Mouse (Mus musculus): ENCODE results near the gene Otud7a. TPM values are rescaled to one million over a fixed set of nuclear protein-coding genes. Genes with fewer than 3 reads are reported as not detected.
A peak's percentile ranks its signal among the peaks of the same experiment; 100 is the strongest.

Gene Otud7a
- polyA plus RNA-seq, 1 experiment from 2014 or later: 2.0 TPM

DNA sequence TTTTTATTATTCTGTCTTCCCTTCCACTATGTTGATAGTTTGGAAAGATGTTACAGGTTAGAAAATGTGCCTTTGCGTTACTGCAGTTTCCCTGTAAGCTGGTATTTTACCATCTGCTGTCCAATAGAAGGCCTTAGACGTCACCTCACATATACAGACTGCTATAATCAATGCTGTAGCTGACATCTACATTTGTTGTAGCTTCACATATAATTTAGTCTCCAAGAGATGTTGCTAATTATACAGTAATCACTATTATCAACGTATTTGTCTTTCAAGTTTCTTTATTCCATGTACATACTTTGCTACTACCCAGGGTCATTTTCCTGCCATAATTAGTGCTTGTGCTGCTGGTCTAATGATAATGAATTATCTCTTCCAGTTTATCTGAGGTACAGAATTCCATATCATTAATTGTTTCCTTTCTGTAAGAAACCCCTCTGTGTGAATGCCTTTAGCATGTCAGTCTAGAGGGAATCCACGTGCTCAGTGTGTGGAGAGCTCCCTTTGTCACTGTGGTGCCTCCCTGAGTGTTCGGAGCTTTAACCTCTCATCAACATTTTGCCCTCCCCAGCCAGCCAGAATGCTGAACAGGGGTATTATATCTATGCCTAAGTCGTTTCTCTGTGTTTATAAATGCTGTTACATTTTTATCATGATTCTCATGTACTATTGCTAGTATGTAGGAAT lies 280.6 kb downstream of the Otud7a start:
- no peak overlapping the region for H3K9ac ChIP-seq (replicated peaks)
- WGBS: 64% methylated on average over 6 of the region's 6 CpGs
- H3K27me3 ChIP-seq: no peaks in the 10 kb centered on the region
- H3K4me2 ChIP-seq (replicated peaks): no peak overlapping the region
- no peak overlapping the region for H3K27ac ChIP-seq
- peak; percentile 60; the same call in 1 of the 2 replicates for ATAC-seq
- H3K4me3 ChIP-seq (replicated peaks): no peak overlapping the region
- H3K36me3 ChIP-seq: peaks cover 6% of the 10 kb centered on the region
- no peaks in the 10 kb centered on the region for H3K9me3 ChIP-seq
- H3K4me1 ChIP-seq (replicated peaks): no peaks in the 10 kb centered on the region

DNA sequence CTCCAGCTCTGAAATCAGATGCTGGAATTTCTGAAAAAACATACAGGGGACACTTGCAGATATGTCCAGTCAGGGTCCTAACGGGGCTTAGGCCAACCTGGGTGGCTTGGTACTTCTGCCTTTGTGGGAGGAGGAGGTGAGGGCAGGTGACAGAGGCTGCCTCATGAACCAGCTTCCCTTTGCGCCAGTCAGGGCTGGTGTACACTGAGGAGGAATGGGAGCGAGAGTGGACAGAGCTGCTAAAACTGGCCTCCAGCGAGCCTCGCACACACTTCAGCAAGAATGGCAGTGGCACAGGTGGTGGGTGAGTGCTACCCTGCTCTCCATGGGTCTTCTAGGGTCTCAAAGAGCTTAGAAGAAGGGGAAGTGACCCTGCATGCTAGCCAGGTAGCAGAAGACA lies 285.1 kb downstream of the Otud7a start:
- Histone ChIP-seq H3K4me3 (replicated peaks) (no peak overlapping the region), H3K27me3 (no peaks in the 10 kb centered on the region), H3K4me1 (replicated peaks) (no peaks in the 10 kb centered on the region), H3K9ac (replicated peaks) (no peak overlapping the region), H3K4me2 (replicated peaks) (no peak overlapping the region), H3K27ac (no peak overlapping the region), H3K36me3 (peaks cover 12% of the 10 kb centered on the region), H3K9me3 (no peaks in the 10 kb centered on the region)
- WGBS: 95% methylated on average over 5 of the region's 5 CpGs
- no peak for ATAC-seq

DNA sequence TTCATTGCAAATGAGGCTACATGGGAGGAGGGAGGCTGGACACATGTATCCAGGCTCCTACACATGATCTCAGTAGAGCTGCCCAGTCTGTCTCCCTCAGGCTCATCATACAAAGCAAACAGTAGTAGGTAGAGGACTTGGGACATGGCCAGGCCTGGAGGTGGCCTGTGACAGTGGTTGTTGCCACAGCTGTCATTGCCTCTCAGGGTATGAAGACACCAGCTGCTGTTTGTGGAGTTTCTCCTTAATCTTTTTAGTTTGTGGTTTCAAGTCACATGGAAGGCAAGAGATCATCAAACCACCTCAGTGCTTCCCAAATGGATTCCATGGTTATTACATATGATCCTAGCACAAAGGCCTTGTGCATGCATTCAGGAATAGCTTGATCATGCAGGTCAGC lies 285.5 kb downstream of the Otud7a start:
- H3K4me3 ChIP-seq (replicated peaks): no peak overlapping the region
- ATAC-seq: no peak
- H3K9me3 ChIP-seq: no peaks in the 10 kb centered on the region

DNA sequence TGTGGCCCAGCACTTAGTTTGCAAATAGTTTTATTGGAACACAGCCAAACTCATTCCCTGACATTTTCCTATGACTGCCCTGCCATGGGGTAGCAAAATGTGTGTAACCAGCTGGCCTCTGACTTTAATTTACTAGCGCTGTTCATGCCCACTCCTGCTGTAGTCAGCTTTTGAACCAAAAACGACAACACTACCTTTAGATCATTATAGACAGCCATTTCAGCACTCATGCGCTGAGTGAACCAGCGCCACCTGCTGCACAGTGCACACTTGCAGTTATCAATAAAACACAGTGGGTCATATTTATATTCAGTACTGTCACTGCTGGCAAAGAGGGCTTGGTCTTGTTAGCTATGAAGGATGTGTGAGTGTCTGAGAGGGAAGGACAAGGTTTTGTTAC lies 293.2 kb downstream of the Otud7a start:
- Histone ChIP-seq H3K36me3 (0 out of 2 replicates have a peak, but pooled peaks cover 4% of the 10 kb centered on the region), H3K27ac (no peak overlapping the region), H3K4me1 (replicated peaks) (no peaks in the 10 kb centered on the region), H3K9ac (replicated peaks) (no peak overlapping the region), H3K27me3 (no peaks in the 10 kb centered on the region), H3K4me2 (replicated peaks) (no peak overlapping the region), H3K4me3 (replicated peaks) (no peak overlapping the region), H3K9me3 (no peaks in the 10 kb centered on the region)
- ATAC-seq: peak; percentile 38
- WGBS: 61% methylated on average over 4 of the region's 4 CpGs

More for the DNA sequence above, 285.5 kb downstream of the Otud7a start:
- Histone ChIP-seq H3K36me3 (peaks cover 12% of the 10 kb centered on the region), H3K27ac (no peak overlapping the region), H3K27me3 (no peaks in the 10 kb centered on the region), H3K4me2 (replicated peaks) (no peak overlapping the region), H3K9ac (replicated peaks) (no peak overlapping the region), H3K4me1 (replicated peaks) (no peaks in the 10 kb centered on the region)

DNA sequence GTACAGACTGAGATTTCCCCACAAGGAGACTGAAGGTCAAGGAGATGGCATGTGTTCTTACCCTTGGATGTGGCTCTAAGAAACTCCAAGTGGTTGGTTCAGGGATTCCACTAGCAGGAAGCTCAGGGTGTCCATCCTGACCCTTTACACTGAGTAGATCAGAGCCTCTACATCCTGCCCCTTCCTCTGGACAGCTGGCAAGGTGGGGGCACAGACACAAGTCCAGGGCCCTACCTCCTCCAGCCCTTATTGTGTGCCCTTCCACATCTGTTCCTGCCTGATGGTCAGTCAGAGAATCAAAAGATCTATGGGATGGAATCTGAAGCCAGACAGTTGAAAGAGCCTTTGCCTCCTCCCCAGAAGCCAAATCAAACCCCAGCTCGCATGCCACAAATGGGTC lies 293.6 kb downstream of the Otud7a start:
- Histone ChIP-seq H3K27ac (no peak overlapping the region), H3K9ac (replicated peaks) (no peak overlapping the region), H3K4me1 (replicated peaks) (no peaks in the 10 kb centered on the region), H3K36me3 (0 out of 2 replicates have a peak, but pooled peaks cover 4% of the 10 kb centered on the region), H3K4me2 (replicated peaks) (no peak overlapping the region), H3K27me3 (no peaks in the 10 kb centered on the region), H3K9me3 (no peaks in the 10 kb centered on the region), H3K4me3 (replicated peaks) (no peak overlapping the region)
- peak; percentile 31; the same call in 1 of the 2 replicates for ATAC-seq
- 82% methylated on average over 1 of the region's 1 CpGs for WGBS

DNA sequence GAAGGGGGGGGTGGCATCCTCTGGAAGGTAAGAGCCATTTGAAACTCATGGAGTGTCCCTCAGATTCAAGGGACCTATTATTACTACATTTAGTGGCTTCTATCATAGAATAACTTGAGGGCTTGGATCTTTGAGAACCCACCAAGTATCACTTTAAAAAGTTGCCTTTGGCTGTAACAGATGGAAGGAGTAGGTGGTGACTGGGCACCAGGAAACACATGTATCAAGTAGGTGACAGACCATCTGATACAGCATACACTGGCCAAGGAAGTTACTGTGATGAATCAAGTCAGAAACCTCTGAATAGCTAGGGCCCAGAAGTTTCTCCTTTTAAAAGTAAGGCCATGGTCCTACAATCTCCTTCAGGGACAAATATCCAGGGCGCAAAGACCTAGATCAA lies 298.6 kb downstream of the Otud7a start:
- Histone ChIP-seq H3K4me3 (replicated peaks) (no peak overlapping the region), H3K36me3 (no peaks in the 10 kb centered on the region), H3K9me3 (no peaks in the 10 kb centered on the region), H3K27ac (no peak overlapping the region), H3K4me1 (replicated peaks) (no peaks in the 10 kb centered on the region), H3K27me3 (no peaks in the 10 kb centered on the region), H3K4me2 (replicated peaks) (no peak overlapping the region), H3K9ac (replicated peaks) (no peak overlapping the region)
- no peak for ATAC-seq
- WGBS: 92% methylated on average over 1 of the region's 1 CpGs

DNA sequence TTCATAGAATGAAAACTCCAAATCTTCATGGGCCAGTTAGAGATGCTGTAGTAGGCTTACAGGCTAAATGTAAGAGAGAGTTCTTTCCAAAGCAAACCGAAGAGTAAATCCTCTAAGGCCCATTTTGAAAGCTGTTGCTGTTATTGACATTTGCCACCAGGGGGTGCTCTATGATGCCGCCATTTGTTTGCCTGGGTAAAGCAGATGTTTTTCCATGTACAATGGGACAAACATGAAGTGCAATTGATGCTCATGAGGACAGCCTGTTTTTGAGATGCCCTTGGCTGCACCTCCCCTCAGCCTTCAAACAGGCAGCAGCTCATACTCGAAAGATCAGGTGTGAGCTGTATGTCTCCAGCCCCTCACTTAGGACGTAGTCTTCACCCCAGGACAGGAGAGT lies 307.5 kb downstream of the Otud7a start:
- Histone ChIP-seq H3K4me1 (replicated peaks) (peaks cover 28% of the 10 kb centered on the region), H3K27me3 (peaks cover 31% of the 10 kb centered on the region), H3K4me2 (replicated peaks) (no peak overlapping the region), H3K27ac (no peak overlapping the region), H3K4me3 (replicated peaks) (no peak overlapping the region), H3K36me3 (no peaks in the 10 kb centered on the region), H3K9ac (replicated peaks) (no peak overlapping the region), H3K9me3 (no peaks in the 10 kb centered on the region)
- ATAC-seq: no peak
- 42% methylated on average over 4 of the region's 4 CpGs for WGBS

DNA sequence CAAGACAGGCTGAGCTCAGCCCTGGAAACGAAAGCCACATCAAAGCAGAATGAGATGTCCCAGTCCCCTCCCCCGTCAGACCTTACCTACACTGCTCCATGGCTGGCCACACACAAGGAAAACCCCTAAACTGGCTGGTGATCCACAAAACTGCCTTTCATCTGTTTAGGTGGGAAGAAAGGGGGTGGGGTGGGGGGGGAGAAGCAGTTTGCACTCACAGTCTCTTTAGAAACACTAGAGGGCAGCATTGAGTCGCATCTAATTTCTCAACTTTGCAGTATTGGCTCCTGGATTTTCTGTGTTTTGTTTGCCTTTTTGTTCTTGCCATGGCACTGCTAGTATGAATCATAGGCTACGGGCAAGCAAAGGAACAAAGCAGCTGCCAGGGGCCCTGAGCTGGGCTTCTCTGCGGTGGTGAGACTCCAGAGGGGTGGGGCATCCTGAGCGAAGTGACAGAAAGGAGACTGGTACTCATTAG lies 308.8 kb downstream of the Otud7a start:
- 18% methylated on average over 6 of the region's 6 CpGs for WGBS
- H3K4me2 ChIP-seq (replicated peaks): peak overlapping the region; percentile 19; the same call in 1 of the 2 replicates

DNA sequence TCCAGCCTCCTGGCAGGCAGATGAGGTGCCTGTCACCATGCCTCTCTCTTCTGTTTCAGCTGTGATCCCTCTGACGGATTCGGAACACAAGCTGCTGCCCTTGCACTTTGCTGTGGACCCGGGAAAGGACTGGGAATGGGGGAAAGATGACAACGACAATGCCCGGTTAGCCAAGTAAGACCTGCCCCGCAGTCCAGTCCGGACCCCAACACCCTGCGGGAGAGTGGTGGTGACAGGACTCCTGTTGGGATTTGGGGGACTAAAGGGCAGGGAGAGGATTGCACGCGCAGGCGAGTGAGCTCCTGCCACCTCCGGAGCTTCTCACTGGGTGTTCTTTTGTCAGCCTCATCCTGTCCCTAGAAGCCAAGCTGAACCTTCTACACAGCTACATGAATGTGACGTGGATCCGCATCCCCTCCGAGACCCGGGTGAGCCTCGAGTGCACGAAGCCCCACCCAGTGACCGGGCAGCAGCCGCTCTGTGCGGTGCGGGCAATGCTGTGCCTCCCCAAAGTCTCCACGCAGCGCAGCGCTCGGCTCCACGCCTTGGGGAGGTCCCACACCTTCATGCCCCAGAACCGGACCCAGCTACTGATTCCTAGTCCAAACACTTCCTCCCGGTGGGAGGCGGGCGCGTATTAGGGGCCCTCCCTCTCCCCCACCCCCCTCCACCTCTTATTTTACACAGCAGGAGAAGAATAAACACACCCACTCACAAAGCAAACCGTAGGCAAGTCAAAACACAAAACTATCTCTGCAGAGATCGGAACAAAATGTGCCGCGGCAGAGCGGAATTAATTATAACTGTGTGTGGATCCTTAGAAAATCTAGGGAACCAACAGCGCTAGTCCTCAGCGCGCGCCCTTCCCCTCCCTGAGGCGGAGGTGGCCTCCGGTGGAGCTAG lies 310.3 kb downstream of the Otud7a start:
- Histone ChIP-seq H3K9ac (replicated peaks) (peak overlapping the region; percentile 68), H3K27me3 (peaks cover 58% of the 10 kb centered on the region), H3K36me3 (no peaks in the 10 kb centered on the region), H3K4me1 (replicated peaks) (peaks cover 51% of the 10 kb centered on the region), H3K4me3 (replicated peaks) (peak overlapping the region; percentile 44), H3K27ac (no peak overlapping the region), H3K4me2 (replicated peaks) (peak overlapping the region; percentile 87), H3K9me3 (no peaks in the 10 kb centered on the region)
- ATAC-seq: peak; percentile 32
- under 1% methylated on average over 43 of the region's 43 CpGs for WGBS

More for the DNA sequence above, 308.8 kb downstream of the Otud7a start:
- Histone ChIP-seq H3K27ac (no peak overlapping the region), H3K27me3 (peaks cover 43% of the 10 kb centered on the region), H3K9ac (replicated peaks) (no peak overlapping the region), H3K9me3 (no peaks in the 10 kb centered on the region), H3K4me3 (replicated peaks) (no peak overlapping the region), H3K4me1 (replicated peaks) (peaks cover 41% of the 10 kb centered on the region), H3K36me3 (no peaks in the 10 kb centered on the region)
- ATAC-seq: peak; percentile 54

DNA sequence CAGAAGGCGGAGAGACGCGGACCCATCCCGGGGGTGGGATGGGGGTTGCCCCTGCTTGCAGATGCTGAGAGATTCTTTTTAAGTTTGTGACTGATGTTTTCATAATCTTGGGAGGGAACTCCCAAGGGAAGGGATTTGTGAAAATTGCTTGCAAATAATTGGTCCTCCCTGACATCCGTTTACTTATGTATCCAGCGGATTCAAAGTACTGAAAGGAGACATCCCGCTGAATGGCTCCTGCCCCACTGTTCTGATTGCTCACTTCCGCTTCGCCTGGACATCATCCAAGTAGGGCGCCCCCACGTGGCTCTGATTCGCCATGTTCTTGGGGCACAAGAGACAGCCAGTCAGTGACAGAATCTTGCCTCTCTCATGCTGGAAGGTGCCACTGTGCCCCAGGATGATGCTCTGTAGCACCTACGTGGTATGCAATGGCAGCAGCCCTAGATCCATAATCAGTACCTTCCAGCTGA lies 311.0 kb downstream of the Otud7a start:
- ATAC-seq: peak; percentile 38
- Histone ChIP-seq H3K4me3 (replicated peaks) (peak overlapping the region; percentile 44), H3K27me3 (peaks cover 63% of the 10 kb centered on the region), H3K9me3 (no peaks in the 10 kb centered on the region), H3K4me1 (replicated peaks) (peaks cover 51% of the 10 kb centered on the region), H3K9ac (replicated peaks) (peak overlapping the region; percentile 68), H3K36me3 (no peaks in the 10 kb centered on the region), H3K27ac (no peak overlapping the region), H3K4me2 (replicated peaks) (peak overlapping the region; percentile 87)
- under 1% methylated on average over 13 of the region's 13 CpGs for WGBS

DNA sequence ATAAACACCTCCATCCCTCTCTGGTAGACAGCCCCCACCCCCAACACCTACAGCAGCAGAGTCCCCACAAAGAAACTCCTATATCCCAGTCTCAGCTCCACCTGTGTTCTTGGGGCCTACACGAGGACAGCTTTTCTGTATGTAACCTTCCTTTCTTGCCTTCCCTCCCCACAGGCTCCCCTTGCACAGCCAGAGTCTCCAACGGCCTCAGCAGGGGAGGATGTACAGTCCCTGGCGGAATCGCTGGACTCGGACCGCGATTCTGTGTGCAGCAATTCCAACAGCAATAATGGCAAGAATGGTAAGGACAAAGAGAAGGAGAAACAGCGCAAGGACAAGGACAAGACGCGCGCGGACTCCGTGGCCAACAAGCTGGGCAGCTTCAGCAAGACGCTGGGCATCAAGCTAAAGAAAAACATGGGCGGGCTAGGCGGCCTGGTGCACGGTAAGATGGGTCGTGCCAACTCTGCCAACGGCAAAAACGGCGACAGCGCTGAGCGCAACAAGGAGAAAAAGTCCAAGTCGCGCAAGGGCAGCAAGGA lies 312.7 kb downstream of the Otud7a start:
- H3K4me1 ChIP-seq (replicated peaks): peaks cover 51% of the 10 kb centered on the region
- no peak for ATAC-seq
- 4% methylated on average over 25 of the region's 25 CpGs for WGBS
- peak overlapping the region; percentile 49 for H3K4me3 ChIP-seq (replicated peaks)
- no peak overlapping the region for H3K27ac ChIP-seq
- H3K9me3 ChIP-seq: no peaks in the 10 kb centered on the region
- peaks cover 79% of the 10 kb centered on the region for H3K27me3 ChIP-seq
- peak overlapping the region; percentile 73 for H3K4me2 ChIP-seq (replicated peaks)
- no peaks in the 10 kb centered on the region for H3K36me3 ChIP-seq
- H3K9ac ChIP-seq (replicated peaks): peak overlapping the region; percentile 68; the same call in 1 of the 2 replicates

Measured in midbrain, embryonic 13.5 days (tissue).